Mouse (Mus musculus) neural tube, embryonic 11.5 days (tissue): Measurements from ENCODE around the gene D16Ertd472e. TPM values are rescaled to one million over a fixed set of nuclear protein-coding genes. Genes with fewer than 3 reads are reported as not detected.

ENCODE experiments used
- ATAC-seq: fragments of 200-750 bp; cut with Nextera tagmentation; 2 replicates; pipeline ENCODE4 v1.8.0; 2017; ENCODE audit warnings: moderate number of reproducible peaks, mild to moderate bottlenecking, moderate TSS enrichment, moderate library complexity; ENCODE audit not compliant: insufficient read depth, low FRiP score, low TSS enrichment
- DNase-seq: peaks from one replicate; pipeline ENCODE4 v3.0.0-alpha.2; 2015; ENCODE audit warnings: low spot score
- H3K27ac ChIP-seq: fragments of 300-500 bp; sonication (generic); 2 replicates; pipeline ENCODE4 v1.5.1; 2014; ENCODE audit warnings: low read depth, mild to moderate bottlenecking, low read length
- H3K27me3 ChIP-seq: fragments of 300-500 bp; sonication (generic); 2 replicates; pipeline ENCODE4 v1.6.1; 2014; ENCODE audit warnings: mild to moderate bottlenecking, low read length, mixed read lengths; ENCODE audit not compliant: control insufficient read depth, insufficient read depth
- H3K36me3 ChIP-seq: fragments of 300-500 bp; sonication (generic); 2 replicates; pipeline ENCODE4 v1.6.1; 2014; ENCODE audit warnings: mild to moderate bottlenecking, low read length, moderate library complexity, mixed read lengths; ENCODE audit not compliant: control insufficient read depth, insufficient read depth
- H3K4me1 ChIP-seq: fragments of 300-500 bp; sonication (generic); 2 replicates; pipeline ENCODE4 v1.6.1; 2014; ENCODE audit warnings: low read length, mixed read lengths; ENCODE audit not compliant: control insufficient read depth, insufficient read depth
- H3K4me2 ChIP-seq: fragments of 300-500 bp; sonication (generic); 2 replicates; pipeline ENCODE4 v1.6.1; 2014; ENCODE audit warnings: low read depth, mild to moderate bottlenecking, moderate library complexity
- H3K4me3 ChIP-seq: fragments of 300-500 bp; sonication (generic); 2 replicates; pipeline ENCODE4 v1.5.1; 2014; ENCODE audit warnings: low read depth, low read length
- H3K9ac ChIP-seq: fragments of 300-500 bp; sonication (generic); 2 replicates; pipeline ENCODE4 v1.6.1; 2014; ENCODE audit warnings: mild to moderate bottlenecking, low read length
- H3K9me3 ChIP-seq: fragments of 300-500 bp; sonication (generic); 2 replicates; pipeline ENCODE4 v1.6.1; 2016; ENCODE audit warnings: low read length; ENCODE audit not compliant: control insufficient read depth
- WGBS: fragments of 180-500 bp; shearing (Covaris S2); extraction: QIAGEN DNeasy Blood & Tissue Kit; methylation state at CpG from one replicate; pipeline ENCODE4 v1.1.7; 2014; 5-methylcytosine and 5-hydroxymethylcytosine counted together
- polyA plus RNA-seq: library from polyadenylated mRNA; unstranded; fragments of >200 nt; fragmentation: Nextera tagmentation; extraction: Ambion mirVana; gene quantifications from 2 replicates; pipeline ENCODE4 v1.2.1, GENCODE M21; 2014

D16Ertd472e gene
- polyA plus RNA-seq, 1 experiment from 2014 or later, result 17.3 TPM

DNA sequence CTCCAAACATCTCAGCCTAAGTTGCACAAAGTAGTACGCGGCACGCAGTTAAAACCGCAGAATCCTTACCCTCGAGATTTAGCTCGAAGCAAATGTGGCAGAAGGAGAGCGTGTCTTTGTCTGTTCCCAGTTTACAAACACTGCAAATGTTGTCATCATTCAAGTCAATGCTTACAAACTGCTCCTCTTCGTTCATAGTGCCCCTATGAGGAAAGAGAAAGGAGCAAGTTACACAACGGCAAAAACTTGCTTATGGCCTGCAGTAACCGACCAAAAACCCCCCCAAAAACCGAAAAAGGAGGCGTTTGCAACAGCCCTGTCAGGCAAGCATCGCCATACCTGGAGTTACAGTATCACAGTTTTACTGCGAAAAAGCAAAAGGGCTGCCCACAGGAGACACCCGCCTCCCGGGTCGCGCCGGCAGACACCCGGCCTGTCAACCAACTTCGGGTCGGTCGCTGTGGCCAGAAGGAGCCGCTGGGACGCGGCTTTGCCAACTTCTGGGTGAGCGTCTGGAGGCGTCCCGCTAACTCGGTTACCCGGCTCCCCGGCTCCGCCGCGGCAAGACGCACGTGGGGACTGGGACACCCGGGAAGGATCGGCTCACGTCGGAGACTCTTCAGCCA, 543 bp downstream of the D16Ertd472e start:
- WGBS, result 1% methylated on average over 41 of the region's 41 CpGs
- Histone ChIP-seq H3K4me2 (peak overlapping the region; percentile 71), H3K4me1 (peaks cover 9% of the 10 kb centered on the region), H3K9ac (peak overlapping the region; percentile 86), H3K27ac (peak overlapping the region; percentile 90), H3K27me3 (no peaks in the 10 kb centered on the region), H3K36me3 (no peaks in the 10 kb centered on the region), H3K9me3 (no peaks in the 10 kb centered on the region), H3K4me3 (peak overlapping the region; percentile 77)
- ATAC-seq (peak; percentile 71), DNase-seq (peak; percentile 84)

DNA sequence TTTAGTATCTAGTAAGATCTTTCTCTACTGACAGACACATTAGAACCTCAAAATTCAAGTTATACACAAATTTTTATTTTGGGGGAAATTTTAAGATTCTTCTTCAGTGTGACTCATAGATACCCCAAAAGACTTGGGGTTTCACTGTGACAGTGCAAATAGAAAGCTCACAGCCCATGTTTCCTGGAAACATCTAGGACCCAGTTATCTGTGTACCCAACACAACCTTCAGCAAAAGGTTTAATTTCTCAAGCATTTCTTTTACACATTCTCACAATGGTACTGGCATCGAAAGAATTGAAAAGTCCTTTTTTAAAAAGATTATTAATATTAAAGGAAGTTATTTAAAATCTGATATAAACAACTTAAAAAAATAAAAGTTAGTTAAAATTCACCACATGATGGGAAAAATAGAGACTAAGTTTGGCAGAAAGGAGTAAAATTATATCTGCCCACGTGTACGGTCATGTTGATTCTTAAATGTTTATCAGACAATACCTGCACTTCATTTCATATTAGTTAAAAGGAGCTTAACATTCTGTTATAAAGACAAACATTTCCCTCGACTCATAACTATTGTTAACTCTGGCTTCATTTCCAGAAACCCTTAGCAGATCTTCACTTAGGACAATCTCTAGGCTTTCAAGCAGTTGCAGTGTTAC, 1.2 kb downstream of the D16Ertd472e start:
- H3K27ac ChIP-seq, result no peak overlapping the region
- ATAC-seq (no peak), DNase-seq (no peak)
- 40% methylated on average over 4 of the region's 4 CpGs for WGBS
- H3K9ac ChIP-seq, result peak overlapping the region; percentile 86
- H3K4me3 ChIP-seq, result peak overlapping the region; percentile 77
- peak overlapping the region; percentile 71 for H3K4me2 ChIP-seq
- H3K4me1 ChIP-seq, result peaks cover 9% of the 10 kb centered on the region
- H3K9me3 ChIP-seq, result no peaks in the 10 kb centered on the region
- no peaks in the 10 kb centered on the region for H3K36me3 ChIP-seq
- H3K27me3 ChIP-seq, result no peaks in the 10 kb centered on the region

DNA sequence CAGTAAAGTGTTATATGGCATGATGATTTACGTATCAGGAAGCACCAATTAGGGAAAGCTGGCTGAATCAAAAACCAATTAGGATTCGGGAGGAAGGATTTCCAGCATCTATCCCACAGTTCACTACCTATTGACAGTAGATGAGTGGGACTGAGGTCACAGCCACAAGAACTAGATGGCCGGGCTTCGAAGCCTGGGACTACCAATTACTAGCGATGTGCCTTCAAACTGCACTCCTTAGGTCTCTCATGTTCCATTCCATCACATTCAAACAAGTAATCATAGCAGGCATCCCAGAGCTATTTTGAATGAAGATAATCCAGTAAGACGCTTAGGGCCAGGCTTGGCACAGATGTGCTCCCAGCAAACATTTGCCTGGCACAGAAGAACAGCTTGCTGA, 2.3 kb downstream of the D16Ertd472e start:
- Histone ChIP-seq H3K9me3 (no peaks in the 10 kb centered on the region), H3K27me3 (no peaks in the 10 kb centered on the region), H3K4me1 (peaks cover 9% of the 10 kb centered on the region), H3K9ac (no peak overlapping the region), H3K36me3 (no peaks in the 10 kb centered on the region), H3K27ac (no peak overlapping the region), H3K4me2 (peak overlapping the region; percentile 71), H3K4me3 (peak overlapping the region; percentile 6; the same call in 1 of the 2 replicates)
- 72% methylated on average over 6 of the region's 6 CpGs for WGBS
- ATAC-seq (no peak), DNase-seq (no peak)

DNA sequence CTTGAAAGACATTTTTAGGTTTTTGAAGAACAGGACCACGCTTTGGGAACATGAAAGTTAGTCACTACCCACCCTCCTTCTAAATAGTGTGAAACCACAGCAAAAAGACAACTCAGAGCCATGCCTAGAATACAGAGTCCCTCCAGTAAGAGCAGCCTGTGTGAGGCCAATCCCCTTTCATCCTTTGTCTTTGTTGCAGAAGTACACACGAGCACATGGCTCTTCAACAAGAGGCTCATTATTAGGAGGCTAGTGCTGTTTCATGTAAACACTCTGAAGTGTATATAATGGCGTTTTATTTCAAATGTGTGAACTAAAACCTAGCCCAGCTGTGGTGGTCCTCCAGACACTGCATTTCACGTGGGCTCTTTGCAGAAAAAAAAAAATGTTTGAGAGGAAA, 3.5 kb downstream of the D16Ertd472e start:
- 61% methylated on average over 4 of the region's 4 CpGs for WGBS

DNA sequence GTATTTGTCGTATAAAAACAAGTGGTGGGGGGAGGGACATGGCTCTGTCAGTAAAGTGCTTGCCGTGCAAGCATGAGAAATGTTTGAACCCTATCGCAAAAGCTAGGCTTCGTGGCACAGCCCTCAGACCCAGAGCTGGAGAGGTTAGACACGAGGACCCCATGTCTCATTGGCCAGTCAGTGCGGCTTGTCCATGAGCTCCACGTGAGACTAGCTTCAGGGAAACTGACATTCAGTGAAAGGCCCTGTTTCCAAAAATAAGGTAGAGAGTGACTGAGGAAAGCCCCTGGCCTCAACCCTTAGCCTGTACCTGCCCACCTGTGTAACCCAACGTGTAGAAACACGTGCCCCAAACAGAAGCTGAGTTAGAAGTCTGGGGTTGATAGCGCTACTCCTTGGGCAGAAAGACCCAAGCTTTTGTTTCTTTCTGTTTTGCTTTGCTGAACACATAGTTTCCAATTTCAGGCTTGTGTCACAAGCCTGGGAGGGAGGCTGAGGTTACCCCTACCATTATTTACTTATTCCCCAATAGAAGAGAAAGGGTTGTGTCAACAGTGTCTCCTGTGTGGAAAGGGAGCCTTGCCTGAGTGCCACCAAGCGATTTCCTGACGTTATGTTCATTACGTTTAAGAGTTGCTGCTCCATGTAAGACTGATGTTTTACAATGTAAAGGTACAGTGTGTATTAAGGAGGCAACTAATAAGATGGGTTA, 12.2 kb downstream of the D16Ertd472e start:
- H3K27ac ChIP-seq, result no peak overlapping the region
- H3K36me3 ChIP-seq, result no peaks in the 10 kb centered on the region; the same call in 1 of the 2 replicates
- no peaks in the 10 kb centered on the region for H3K27me3 ChIP-seq
- DNase-seq (no peak), ATAC-seq (no peak)
- H3K9ac ChIP-seq, result no peak overlapping the region
- no peaks in the 10 kb centered on the region for H3K9me3 ChIP-seq
- no peak overlapping the region for H3K4me3 ChIP-seq
- H3K4me2 ChIP-seq, result no peak overlapping the region
- 93% methylated on average over 13 of the region's 13 CpGs for WGBS
- no peaks in the 10 kb centered on the region for H3K4me1 ChIP-seq

More for the DNA sequence above, 3.5 kb downstream of the D16Ertd472e start:
- ATAC-seq (no peak), DNase-seq (no peak)
- Histone ChIP-seq H3K4me1 (peaks cover 9% of the 10 kb centered on the region), H3K4me3 (no peak overlapping the region), H3K27ac (no peak overlapping the region), H3K4me2 (no peak overlapping the region), H3K9ac (no peak overlapping the region), H3K27me3 (no peaks in the 10 kb centered on the region), H3K9me3 (no peaks in the 10 kb centered on the region), H3K36me3 (no peaks in the 10 kb centered on the region)

DNA sequence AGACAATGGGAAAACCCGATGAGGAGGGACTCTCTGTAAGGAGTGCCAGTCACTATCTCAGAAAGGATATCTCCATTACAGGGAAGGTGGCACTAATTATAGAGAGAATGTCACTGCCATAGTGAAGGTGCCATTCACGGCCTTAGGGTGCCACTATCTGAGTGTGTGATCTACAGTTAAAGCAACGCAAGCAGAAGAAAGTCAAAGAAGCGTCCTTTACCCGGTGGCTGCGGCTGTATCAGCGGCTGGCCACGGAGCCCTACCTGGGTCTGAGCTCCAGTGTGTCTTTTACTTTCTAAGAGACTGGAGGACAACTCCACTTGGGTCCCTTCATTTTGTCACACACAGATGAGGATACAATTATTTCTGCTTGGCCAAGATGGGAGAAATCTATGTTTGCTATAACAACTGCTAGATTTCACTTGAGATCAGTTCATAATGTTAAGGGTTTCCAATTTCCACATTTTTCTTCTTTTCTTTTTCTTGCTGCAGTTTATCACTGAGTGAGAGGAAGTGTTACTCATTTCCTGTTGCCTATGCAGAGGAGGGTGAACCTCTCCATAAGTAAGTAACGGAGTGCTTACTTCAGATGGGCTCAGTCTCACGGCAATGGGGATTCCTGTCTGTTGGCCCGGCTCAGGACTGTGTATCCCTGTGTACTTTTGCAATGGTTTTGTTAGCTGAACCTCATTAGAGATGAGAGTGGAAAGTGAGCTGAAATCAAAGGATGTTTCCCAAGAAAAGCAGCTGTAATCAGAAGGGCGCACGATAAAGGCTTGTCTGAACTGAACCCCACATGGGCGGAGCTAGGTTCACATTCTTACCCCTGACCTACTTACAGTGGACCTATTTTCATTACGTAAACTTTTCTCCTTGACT, 13.2 kb downstream of the D16Ertd472e start:
- Histone ChIP-seq H3K36me3 (no peaks in the 10 kb centered on the region; the same call in 1 of the 2 replicates), H3K4me1 (no peaks in the 10 kb centered on the region), H3K27ac (no peak overlapping the region), H3K9me3 (no peaks in the 10 kb centered on the region), H3K9ac (no peak overlapping the region), H3K27me3 (no peaks in the 10 kb centered on the region), H3K4me3 (no peak overlapping the region), H3K4me2 (no peak overlapping the region)
- DNase-seq (no peak), ATAC-seq (no peak)
- WGBS, result 91% methylated on average over 15 of the region's 15 CpGs

DNA sequence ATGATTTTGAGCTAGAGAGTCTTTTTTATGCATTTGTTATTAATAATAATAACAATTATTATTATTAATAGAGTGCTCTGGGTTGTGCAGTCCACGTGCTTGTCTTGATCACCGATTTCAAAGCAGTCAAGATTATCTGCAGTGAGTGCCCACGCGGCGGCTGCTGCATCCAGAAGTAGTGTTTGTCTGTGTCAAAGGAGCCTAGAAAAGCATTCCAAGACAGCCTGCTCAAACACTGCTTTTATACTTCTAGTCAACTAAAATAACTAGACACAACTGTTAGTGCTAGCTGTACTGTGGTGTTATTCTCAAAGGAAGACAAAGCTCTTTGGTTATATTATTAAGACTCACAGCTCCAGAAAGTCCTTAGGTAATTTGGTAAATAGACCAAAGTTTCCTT, 15.9 kb downstream of the D16Ertd472e start:
- no peaks in the 10 kb centered on the region for H3K9me3 ChIP-seq
- H3K4me1 ChIP-seq, result no peaks in the 10 kb centered on the region
- DNase-seq (no peak), ATAC-seq (no peak)
- no peak overlapping the region for H3K4me2 ChIP-seq
- WGBS, result 97% methylated on average over 5 of the region's 5 CpGs
- no peaks in the 10 kb centered on the region; the same call in 1 of the 2 replicates for H3K36me3 ChIP-seq
- no peak overlapping the region for H3K9ac ChIP-seq
- H3K27me3 ChIP-seq, result no peaks in the 10 kb centered on the region
- no peak overlapping the region for H3K27ac ChIP-seq
- H3K4me3 ChIP-seq, result no peak overlapping the region

DNA sequence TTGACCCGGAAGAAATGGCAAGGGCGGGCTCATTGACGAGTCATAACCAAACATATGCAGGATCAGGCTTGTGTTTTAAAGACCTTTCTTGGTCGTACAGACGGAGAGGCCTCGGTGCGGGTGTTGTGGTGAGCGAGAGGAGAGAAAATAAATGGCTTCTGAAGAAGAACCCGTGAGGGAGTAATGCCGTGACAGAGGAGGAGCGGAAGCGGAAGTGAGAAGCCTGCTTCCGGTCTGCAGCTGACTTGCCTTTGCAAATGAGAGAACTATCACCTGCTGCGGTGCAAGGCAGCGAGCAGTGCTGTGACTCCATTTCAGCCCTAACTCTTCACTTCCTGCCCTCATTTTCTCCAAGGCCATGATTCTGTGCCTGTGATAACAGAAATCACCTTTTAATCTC, 16.4 kb downstream of the D16Ertd472e start:
- H3K4me1 ChIP-seq, result no peaks in the 10 kb centered on the region
- no peaks in the 10 kb centered on the region for H3K9me3 ChIP-seq
- 94% methylated on average over 15 of the region's 15 CpGs for WGBS
- H3K4me3 ChIP-seq, result no peak overlapping the region
- no peaks in the 10 kb centered on the region; the same call in 1 of the 2 replicates for H3K36me3 ChIP-seq
- H3K27me3 ChIP-seq, result no peaks in the 10 kb centered on the region
- DNase-seq (no peak), ATAC-seq (no peak)
- no peak overlapping the region for H3K9ac ChIP-seq
- H3K4me2 ChIP-seq, result no peak overlapping the region
- no peak overlapping the region for H3K27ac ChIP-seq
